Mouse (Mus musculus): ENCODE measurements around the gene Dedd2. TPM values are rescaled to one million over a fixed set of nuclear protein-coding genes. Genes with fewer than 3 reads are reported as not detected.

Gene Dedd2
- polyA plus RNA-seq, 1 experiment from 2014 or later, result 11.2 TPM

GRCm38 (mm10) chr7:25243361-25243760 is 22.9 kb upstream of the Dedd2 start:
- 90% methylated on average over 4 of the region's 4 CpGs for WGBS
- H3K9ac ChIP-seq, result no peak overlapping the region
- ATAC-seq (ENCODE audit: borderline replicate concordance, extremely low read depth, low FRiP score, low TSS enrichment), result no peak

GRCm38 (mm10) chr7:25241062-25241461 is 20.6 kb upstream of the Dedd2 start:
- no peak overlapping the region for H3K4me2 ChIP-seq

More at GRCm38 (mm10) chr7:25243361-25243760, 22.9 kb upstream of the Dedd2 start:
- no peak overlapping the region for H3K4me2 ChIP-seq
- H3K27ac ChIP-seq, result no peak overlapping the region
- H3K4me1 ChIP-seq, result peaks cover 43% of the 10 kb centered on the region
- H3K36me3 ChIP-seq, result peaks cover 32% of the 10 kb centered on the region
- H3K27me3 ChIP-seq, result no peaks in the 10 kb centered on the region
- no peak overlapping the region for H3K4me3 ChIP-seq
- H3K9me3 ChIP-seq, result no peaks in the 10 kb centered on the region

GRCm38 (mm10) chr7:25240631-25241030 is 20.2 kb upstream of the Dedd2 start:
- WGBS, result 59% methylated on average over 7 of the region's 7 CpGs
- H3K4me1 ChIP-seq, result peaks cover 29% of the 10 kb centered on the region
- no peak overlapping the region for H3K27ac ChIP-seq

More at GRCm38 (mm10) chr7:25241062-25241461, 20.6 kb upstream of the Dedd2 start:
- Histone ChIP-seq H3K9me3 (no peaks in the 10 kb centered on the region), H3K9ac (no peak overlapping the region), H3K4me1 (peaks cover 29% of the 10 kb centered on the region), H3K27ac (no peak overlapping the region), H3K36me3 (peaks cover 32% of the 10 kb centered on the region), H3K27me3 (no peaks in the 10 kb centered on the region), H3K4me3 (no peak overlapping the region)
- no peak for ATAC-seq (ENCODE audit: borderline replicate concordance, extremely low read depth, low FRiP score, low TSS enrichment)
- 19% methylated on average over 2 of the region's 2 CpGs for WGBS

GRCm38 (mm10) chr7:25238829-25239623 is 18.6 kb upstream of the Dedd2 start:
- peaks cover 21% of the 10 kb centered on the region for H3K4me1 ChIP-seq
- peaks cover 22% of the 10 kb centered on the region for H3K36me3 ChIP-seq
- peak; percentile 37 for ATAC-seq (ENCODE audit: borderline replicate concordance, extremely low read depth, low FRiP score, low TSS enrichment)
- H3K4me2 ChIP-seq, result peak overlapping the region; percentile 83
- H3K9me3 ChIP-seq, result no peaks in the 10 kb centered on the region
- H3K27me3 ChIP-seq, result no peaks in the 10 kb centered on the region
- H3K27ac ChIP-seq, result peak overlapping the region; percentile 82
- H3K9ac ChIP-seq, result peak overlapping the region; percentile 33
- WGBS, result 2% methylated on average over 30 of the region's 30 CpGs
- peak overlapping the region; percentile 91 for H3K4me3 ChIP-seq

More at GRCm38 (mm10) chr7:25240631-25241030, 20.2 kb upstream of the Dedd2 start:
- H3K27me3 ChIP-seq, result no peaks in the 10 kb centered on the region
- no peak overlapping the region for H3K4me2 ChIP-seq
- no peak overlapping the region for H3K9ac ChIP-seq
- H3K36me3 ChIP-seq, result peaks cover 32% of the 10 kb centered on the region
- ATAC-seq (ENCODE audit: borderline replicate concordance, extremely low read depth, low FRiP score, low TSS enrichment), result no peak
- H3K9me3 ChIP-seq, result no peaks in the 10 kb centered on the region
- no peak overlapping the region for H3K4me3 ChIP-seq

GRCm38 (mm10) chr7:25238015-25238706 is 17.7 kb upstream of the Dedd2 start:
- H3K9me3 ChIP-seq, result no peaks in the 10 kb centered on the region
- ATAC-seq (ENCODE audit: borderline replicate concordance, extremely low read depth, low FRiP score, low TSS enrichment), result peak; percentile 91
- peak overlapping the region; percentile 33 for H3K9ac ChIP-seq
- peaks cover 25% of the 10 kb centered on the region for H3K36me3 ChIP-seq
- H3K4me1 ChIP-seq, result peaks cover 21% of the 10 kb centered on the region
- no peaks in the 10 kb centered on the region for H3K27me3 ChIP-seq
- H3K27ac ChIP-seq, result peak overlapping the region; percentile 82
- peak overlapping the region; percentile 83 for H3K4me2 ChIP-seq
- under 1% methylated on average over 23 of the region's 23 CpGs for WGBS
- peak overlapping the region; percentile 91 for H3K4me3 ChIP-seq

GRCm38 (mm10) chr7:25237249-25238014 is 17.0 kb upstream of the Dedd2 start, which contains the start of gene Gsk3a:
Gsk3a (minus strand) TSS chr7:25237851.
- Histone ChIP-seq H3K9ac (peak within 1 kb of the TSS; percentile 100), H3K9me3 (no peaks in the 10 kb centered on the region), H3K27me3 (no peaks in the 10 kb centered on the region), H3K4me1 (peaks cover 21% of the 10 kb centered on the region), H3K4me3 (peak within 1 kb of the TSS; percentile 91), H3K4me2 (peak within 1 kb of the TSS; percentile 83), H3K36me3 (peaks cover 25% of the 10 kb centered on the region), H3K27ac (peak within 1 kb of the TSS; percentile 82)
- 0% methylated on average over 73 of the region's 76 CpGs for WGBS
- ATAC-seq (ENCODE audit: borderline replicate concordance, extremely low read depth, low FRiP score, low TSS enrichment), result peak; percentile 88

GRCm38 (mm10) chr7:25235526-25235925 is 15.1 kb upstream of the Dedd2 start:
- no peak overlapping the region for H3K4me3 ChIP-seq
- no peaks in the 10 kb centered on the region for H3K27me3 ChIP-seq
- peaks cover 40% of the 10 kb centered on the region for H3K36me3 ChIP-seq
- H3K27ac ChIP-seq, result no peak overlapping the region
- H3K9me3 ChIP-seq, result no peaks in the 10 kb centered on the region
- H3K9ac ChIP-seq, result no peak overlapping the region
- peaks cover 21% of the 10 kb centered on the region for H3K4me1 ChIP-seq
- H3K4me2 ChIP-seq, result peak overlapping the region; percentile 83; the same call in 1 of the 2 replicates
- ATAC-seq (ENCODE audit: borderline replicate concordance, extremely low read depth, low FRiP score, low TSS enrichment), result no peak
- 87% methylated on average over 5 of the region's 5 CpGs for WGBS

GRCm38 (mm10) chr7:25233061-25233460 is 12.6 kb upstream of the Dedd2 start:
- WGBS, result 76% methylated on average over 2 of the region's 2 CpGs
- Histone ChIP-seq H3K4me2 (no peak overlapping the region), H3K27me3 (no peaks in the 10 kb centered on the region), H3K27ac (no peak overlapping the region), H3K36me3 (peaks cover 65% of the 10 kb centered on the region), H3K9me3 (no peaks in the 10 kb centered on the region), H3K4me3 (no peak overlapping the region), H3K9ac (no peak overlapping the region), H3K4me1 (peaks cover 15% of the 10 kb centered on the region)
- no peak for ATAC-seq (ENCODE audit: borderline replicate concordance, extremely low read depth, low FRiP score, low TSS enrichment)

- no peak overlapping the region for H3K4me2 ChIP-seq
- 48% methylated on average over 5 of the region's 5 CpGs for WGBS
- no peaks in the 10 kb centered on the region for H3K27me3 ChIP-seq
- H3K27ac ChIP-seq, result no peak overlapping the region
- no peak overlapping the region for H3K9ac ChIP-seq
- H3K4me1 ChIP-seq, result peaks cover 15% of the 10 kb centered on the region
- no peaks in the 10 kb centered on the region for H3K9me3 ChIP-seq
- no peak overlapping the region for H3K4me3 ChIP-seq
- H3K36me3 ChIP-seq, result peaks cover 74% of the 10 kb centered on the region
- ATAC-seq (ENCODE audit: borderline replicate concordance, extremely low read depth, low FRiP score, low TSS enrichment), result no peak
Observed at GRCm38 (mm10) chr7:25232101-25232648, 11.8 kb upstream of the Dedd2 start.

- H3K4me2 ChIP-seq, result no peak overlapping the region
- peaks cover 87% of the 10 kb centered on the region for H3K36me3 ChIP-seq
- ATAC-seq (ENCODE audit: borderline replicate concordance, extremely low read depth, low FRiP score, low TSS enrichment), result no peak
- H3K4me3 ChIP-seq, result no peak overlapping the region
- no peaks in the 10 kb centered on the region for H3K9me3 ChIP-seq
- WGBS, result 82% methylated on average over 9 of the region's 9 CpGs
- no peaks in the 10 kb centered on the region for H3K27me3 ChIP-seq
- H3K27ac ChIP-seq, result no peak overlapping the region
- peaks cover 3% of the 10 kb centered on the region; the same call in 1 of the 2 replicates for H3K4me1 ChIP-seq
- no peak overlapping the region for H3K9ac ChIP-seq
Observed at GRCm38 (mm10) chr7:25230690-25231285, 10.4 kb upstream of the Dedd2 start.
